Mouse (Mus musculus): ENCODE data around the gene Nudt14.

DNA sequence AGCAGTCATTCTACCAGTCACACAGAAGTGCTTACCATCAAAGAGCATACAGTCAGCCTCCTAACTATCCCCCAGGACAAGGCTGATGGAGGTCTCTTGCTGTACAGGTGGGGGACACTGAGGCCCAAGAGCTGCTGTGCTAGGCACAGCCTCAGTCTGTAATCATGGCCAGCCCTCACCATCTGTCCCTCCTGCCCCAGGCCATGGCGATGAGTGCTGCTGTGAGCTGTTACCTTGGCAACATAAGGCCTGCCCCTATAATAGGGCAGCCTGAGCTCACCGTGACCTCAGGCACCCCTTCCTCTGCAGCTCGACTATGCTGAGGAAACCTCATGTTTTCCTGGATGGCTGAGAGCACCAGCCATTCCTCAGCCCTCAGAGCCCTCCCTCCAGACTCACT is 19.4 kb downstream of the Nudt14 start:
- TF ChIP-seq CTCF (IDR thresholded peaks at IDR 0.05) (no peak), EP300 (IDR thresholded peaks at IDR 0.05; ENCODE audit: insufficient read depth, low read depth, low read length) (no peak), POLR2A (IDR thresholded peaks at IDR 0.05; ENCODE audit: insufficient read depth, low read depth, low read length) (no peak)

Data from heart, adult 2 months (tissue).